Mouse (Mus musculus): ENCODE data around the gene Usp34. TPM values are rescaled to one million over a fixed set of nuclear protein-coding genes. Genes with fewer than 3 reads are reported as not detected.

Gene Usp34
- total and polyA plus RNA-seq, 3 experiments = 47.5 to 92.5 (median 65.4) TPM

- dilution Hi-C loops (cut with MboI; ENCODE audit: extremely low pct_ligation_motif_present, extremely low pct_unique_long_range_greater_than_20kb, low sequenced_read_pairs) = no loop called here
- H3K36me3 ChIP-seq (replicated peaks in 1 of 2; ENCODE audit: control insufficient read depth in 1 of 2, insufficient read depth in 1 of 2, low read length in 1 of 2) = peaks cover 39 to 82% of the 10 kb centered on the region in 2 experiments
- no peak overlapping the region for H3K27ac ChIP-seq (ENCODE audit: insufficient read depth, low read depth)
- H3K4me1 ChIP-seq (ENCODE audit: control insufficient read depth in 1 of 2, insufficient read depth in 2 of 2) = no peaks in the 10 kb centered on the region
- DNase-seq (ENCODE audit: extremely low read depth) = no peak
- H3K4me2 ChIP-seq (ENCODE audit: insufficient read depth, low read depth, poor library complexity, severe bottlenecking) = no peak overlapping the region
- no peak overlapping the region for H3K4me3 ChIP-seq (replicated peaks in 1 of 3; ENCODE audit: low read depth in 2 of 3, low read length in 2 of 3, poor library complexity in 1 of 3)
- H3K9me3 ChIP-seq (replicated peaks; ENCODE audit: low read length) = no peaks in the 10 kb centered on the region
- in situ Hi-C loops (cut with MboI; ENCODE audit: low pct_ligation_motif_present, low pct_unique_long_range_greater_than_20kb, low sequenced_read_pairs) = no loop called here
- no peak for TF ChIP-seq JUND (conservative IDR thresholded peaks at IDR 0.05; ENCODE audit: low read depth, low read length)
- no peak for TF ChIP-seq MAX (IDR thresholded peaks at IDR 0.05; ENCODE audit: low read length)
- no peak for TF ChIP-seq POLR2AphosphoS2 (IDR thresholded peaks at IDR 0.05; ENCODE audit: low read depth, low read length)
- no peak for TF ChIP-seq MEF2A (IDR thresholded peaks at IDR 0.05; ENCODE audit: borderline replicate concordance, low read depth, low read length)
- TF ChIP-seq NRF1 (IDR thresholded peaks at IDR 0.05; ENCODE audit: low read depth, low read length) = no peak
- TF ChIP-seq ZNF384 (IDR thresholded peaks at IDR 0.05; ENCODE audit: low read depth, low read length) = no peak
- TF ChIP-seq MXI1 (IDR thresholded peaks at IDR 0.05; ENCODE audit: low read depth, low read length) = no peak
- TF ChIP-seq ETS1 (conservative IDR thresholded peaks at IDR 0.05; ENCODE audit: low read depth, low read length) = no peak
- TF ChIP-seq ZC3H11A (IDR thresholded peaks at IDR 0.05; ENCODE audit: low read depth, low read length) = no peak
- TF ChIP-seq EP300 (IDR thresholded peaks at IDR 0.05; ENCODE audit: low read length) = no peak
- no peak for TF ChIP-seq MYC (IDR thresholded peaks at IDR 0.05; ENCODE audit: low read depth, low read length)
- no peak for TF ChIP-seq USF2 (conservative IDR thresholded peaks at IDR 0.05; ENCODE audit: low read depth, low read length)
- no peak for TF ChIP-seq MAZ (IDR thresholded peaks at IDR 0.05; ENCODE audit: low read depth, low read length)
- TF ChIP-seq ELF1 (IDR thresholded peaks at IDR 0.05; ENCODE audit: low read depth, low read length) = no peak
- TF ChIP-seq MAFK (IDR thresholded peaks at IDR 0.05; ENCODE audit: insufficient replicate concordance, low read length) = no peak
- no peak for TF ChIP-seq CHD1 (IDR thresholded peaks at IDR 0.05; ENCODE audit: low read depth, low read length)
- TF ChIP-seq POLR2A (IDR thresholded peaks at IDR 0.05; ENCODE audit: low read depth, low read length) = no peak
- no peak for TF ChIP-seq TBP (conservative IDR thresholded peaks at IDR 0.05; ENCODE audit: low read depth, low read length)
- no peak for TF ChIP-seq TCF12 (IDR thresholded peaks at IDR 0.05; ENCODE audit: low read depth, low read length)
- H3K27me3 ChIP-seq (replicated peaks) = no peaks in the 10 kb centered on the region
- H3K79me2 ChIP-seq (replicated peaks; ENCODE audit: control insufficient read depth, extremely low read depth, insufficient read depth, poor library complexity, severe bottlenecking) = no peaks in the 10 kb centered on the region
- no peak overlapping the region for H3K9ac ChIP-seq (ENCODE audit: insufficient read depth, low read depth)
Measured at GRCm38 (mm10) chr11:23392567-23392966, 85.9 kb downstream of the Usp34 start.

GRCm38 (mm10) chr11:23396608-23397007, 89.9 kb downstream of the Usp34 start:
- Histone ChIP-seq H3K27me3 (replicated peaks) (no peaks in the 10 kb centered on the region), H3K9me3 (replicated peaks; ENCODE audit: low read length) (no peaks in the 10 kb centered on the region), H3K9ac (ENCODE audit: insufficient read depth, low read depth) (no peak overlapping the region), H3K79me2 (replicated peaks; ENCODE audit: control insufficient read depth, extremely low read depth, insufficient read depth, poor library complexity, severe bottlenecking) (no peaks in the 10 kb centered on the region), H3K27ac (ENCODE audit: insufficient read depth, low read depth) (no peak overlapping the region), H3K4me3 (replicated peaks in 1 of 3; ENCODE audit: low read depth in 2 of 3, low read length in 2 of 3, poor library complexity in 1 of 3) (no peak overlapping the region), H3K4me1 (ENCODE audit: control insufficient read depth in 1 of 2, insufficient read depth in 2 of 2) (no peaks in the 10 kb centered on the region), H3K4me2 (ENCODE audit: insufficient read depth, low read depth, poor library complexity, severe bottlenecking) (no peak overlapping the region), H3K36me3 (replicated peaks in 1 of 2; ENCODE audit: control insufficient read depth in 1 of 2, insufficient read depth in 1 of 2, low read length in 1 of 2) (peaks cover 36 to 87% of the 10 kb centered on the region in 2 experiments)
- no peak for TF ChIP-seq RCOR1 (conservative IDR thresholded peaks at IDR 0.05; ENCODE audit: low read depth, low read length)
- no peak for TF ChIP-seq HCFC1 (IDR thresholded peaks at IDR 0.05; ENCODE audit: low read depth, low read length)
- TF ChIP-seq POLR2A (IDR thresholded peaks at IDR 0.05; ENCODE audit: low read depth, low read length) = no peak
- no peak for TF ChIP-seq TCF12 (IDR thresholded peaks at IDR 0.05; ENCODE audit: low read depth, low read length)
- TF ChIP-seq SMC3 (IDR thresholded peaks at IDR 0.05; ENCODE audit: low read depth, low read length) = no peak
- TF ChIP-seq CHD1 (IDR thresholded peaks at IDR 0.05; ENCODE audit: low read depth, low read length) = no peak
- no peak for TF ChIP-seq UBTF (IDR thresholded peaks at IDR 0.05; ENCODE audit: low read depth, low read length)
- TF ChIP-seq NELFE (IDR thresholded peaks at IDR 0.05; ENCODE audit: low read depth, low read length) = no peak
- TF ChIP-seq ETS1 (conservative IDR thresholded peaks at IDR 0.05; ENCODE audit: low read depth, low read length) = no peak
- no peak for TF ChIP-seq RAD21 (IDR thresholded peaks at IDR 0.05; ENCODE audit: low read depth, low read length)
- TF ChIP-seq JUN (IDR thresholded peaks at IDR 0.05; ENCODE audit: insufficient read depth, low read depth, low read length) = no peak
- no peak for TF ChIP-seq IRF4 (IDR thresholded peaks at IDR 0.05; ENCODE audit: low read depth, low read length)
- TF ChIP-seq SIN3A (IDR thresholded peaks at IDR 0.05; ENCODE audit: low read length) = no peak
- in situ Hi-C loops (cut with MboI; ENCODE audit: low pct_ligation_motif_present, low pct_unique_long_range_greater_than_20kb, low sequenced_read_pairs) (no loop called here), dilution Hi-C loops (cut with MboI; ENCODE audit: extremely low pct_ligation_motif_present, extremely low pct_unique_long_range_greater_than_20kb, low sequenced_read_pairs) (no loop called here)
- no peak for DNase-seq (ENCODE audit: extremely low read depth)
